Mouse (Mus musculus): ENCODE data around the gene Osbpl7.

DNA sequence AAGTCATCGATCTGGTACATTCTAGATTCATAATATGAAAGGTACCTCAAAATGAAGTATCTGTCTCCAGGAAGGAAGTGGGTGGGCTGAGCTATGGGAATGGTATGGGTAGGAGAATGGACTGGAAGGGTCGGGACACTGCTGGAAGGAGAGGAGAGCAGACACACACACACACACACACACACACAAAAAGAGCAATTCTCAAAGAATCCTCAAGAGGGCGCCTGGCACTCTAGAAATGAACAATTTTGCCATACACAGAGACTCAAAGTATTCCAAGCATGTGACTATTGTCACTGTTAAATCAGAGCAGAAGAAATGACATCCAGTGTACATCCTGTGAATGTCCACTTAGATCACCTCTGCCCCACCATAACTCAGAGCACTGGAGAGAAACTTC is 22.1 kb downstream of the Osbpl7 start:
- TF ChIP-seq GATA1 (IDR thresholded peaks at IDR 0.05; ENCODE audit: borderline replicate concordance, low read length) = no peak
- no peak for TF ChIP-seq FLI1 (IDR thresholded peaks at IDR 0.05; ENCODE audit: low read length)
